Comparison of ENCODE assay signal across 8 mouse cellular contexts in genomic region chr17:32965623-32966290, GRCm38 (mm10). TPM values are rescaled to one million over a fixed set of nuclear protein-coding genes. Genes with fewer than 3 reads are reported as not detected.
DNase-seq lines count a peak whose midpoint lies in the region; ATAC-seq and TF ChIP-seq lines count a peak whose summit lies in the region.

TSS of gene Zfp472 (plus strand) at chr17:32965814.

- peak within 1 kb of the TSS; percentile 69 for H3K9ac ChIP-seq in heart, embryonic 15.5 days
- H3K9ac ChIP-seq in liver, embryonic 14.5 days (replicated peaks) = peak within 1 kb of the TSS; percentile 92
- H3K9ac ChIP-seq in neural tube, embryonic 11.5 days (ENCODE audit: low read length) = peak within 1 kb of the TSS; percentile 79
- H3K9ac ChIP-seq in stomach, postnatal 0 days (ENCODE audit: low read length) = peak within 1 kb of the TSS; percentile 72

- peaks cover 19% of the 10 kb centered on the region for H3K4me1 ChIP-seq in forebrain, embryonic 10.5 days
- peaks cover 12% of the 10 kb centered on the region for H3K4me1 ChIP-seq in heart, embryonic 15.5 days (replicated peaks)
- peaks cover 11 to 15% of the 10 kb centered on the region in 2 experiments for H3K4me1 ChIP-seq in liver, embryonic 14.5 days (replicated peaks; ENCODE audit: control insufficient read depth in 2 of 2, insufficient read depth in 2 of 2, low read length in 1 of 2)
- H3K4me1 ChIP-seq in neural tube, embryonic 11.5 days (ENCODE audit: control insufficient read depth, insufficient read depth, low read length) = peaks cover 10% of the 10 kb centered on the region
- peaks cover 6% of the 10 kb centered on the region for H3K4me1 ChIP-seq in stomach, postnatal 0 days (replicated peaks; ENCODE audit: control insufficient read depth, insufficient read depth)

- DNase-seq in CD8-positive naive resting alpha-beta T cell, adult 2 months (ENCODE audit: low read depth in 2 of 2, low spot score in 2 of 2) = peak; percentile 90 to 96
- peak; percentile 85 for DNase-seq in c-Kit-positive CD71-negative TER-119-negative erythroid progenitor cells, embryonic 14.5 days (ENCODE audit: low read depth)
- DNase-seq in forebrain, embryonic 10.5 days (ENCODE audit: extremely low spot score, low spot score) = peak; percentile 94
- peak; percentile 90 to 92 for DNase-seq in kidney, postnatal 25 days
- peak; percentile 91 to 92 (median 91) for DNase-seq in liver, embryonic 14.5 days (ENCODE audit: low read depth in 3 of 3, low spot score in 3 of 3)
- peak; percentile 89 for DNase-seq in neural tube, embryonic 11.5 days (ENCODE audit: low spot score)
- peak; percentile 90 for DNase-seq in stomach, postnatal 0 days (ENCODE audit: low spot score)

- peak; percentile 99 for ATAC-seq in heart, embryonic 15.5 days (replicated peaks; ENCODE audit: insufficient number of reproducible peaks, insufficient read depth, low FRiP score, low read depth)
- peak; percentile 98 for ATAC-seq in liver, embryonic 14.5 days (ENCODE audit: insufficient read depth)
- peak; percentile 99 for ATAC-seq in neural tube, embryonic 11.5 days (ENCODE audit: insufficient read depth, low FRiP score, low TSS enrichment)
- peak; percentile 99 for ATAC-seq in stomach, postnatal 0 days (ENCODE audit: low FRiP score, low TSS enrichment)

- no peaks in the 10 kb centered on the region for H3K27me3 ChIP-seq in forebrain, embryonic 10.5 days (ENCODE audit: poor library complexity, severe bottlenecking)
- no peaks in the 10 kb centered on the region for H3K27me3 ChIP-seq in heart, embryonic 15.5 days
- no peaks in the 10 kb centered on the region for H3K27me3 ChIP-seq in liver, embryonic 14.5 days (ENCODE audit: control insufficient read depth, insufficient read depth, low read length)
- no peaks in the 10 kb centered on the region for H3K27me3 ChIP-seq in neural tube, embryonic 11.5 days (ENCODE audit: control insufficient read depth, insufficient read depth, low read length)
- no peaks in the 10 kb centered on the region for H3K27me3 ChIP-seq in stomach, postnatal 0 days (ENCODE audit: control insufficient read depth, insufficient read depth, low read length)

- H3K36me3 ChIP-seq in forebrain, embryonic 10.5 days (replicated peaks) = no peaks in the 10 kb centered on the region
- H3K36me3 ChIP-seq in heart, embryonic 15.5 days = no peaks in the 10 kb centered on the region
- no peaks in the 10 kb centered on the region for H3K36me3 ChIP-seq in liver, embryonic 14.5 days (replicated peaks; ENCODE audit: control insufficient read depth, insufficient read depth, low read depth)
- H3K36me3 ChIP-seq in neural tube, embryonic 11.5 days (ENCODE audit: control insufficient read depth, insufficient read depth, low read length) = no peaks in the 10 kb centered on the region
- no peaks in the 10 kb centered on the region for H3K36me3 ChIP-seq in stomach, postnatal 0 days (ENCODE audit: control insufficient read depth, insufficient read depth, low read length)

- no peak for TF ChIP-seq CTCF in liver, embryonic 14.5 days (IDR thresholded peaks at IDR 0.05; ENCODE audit: low read depth)
- no peak for TF ChIP-seq CTCF in stomach, postnatal 0 days (IDR thresholded peaks at IDR 0.05; ENCODE audit: low read depth)

- H3K4me3 ChIP-seq in forebrain, embryonic 10.5 days = peak within 1 kb of the TSS; percentile 87
- peak within 1 kb of the TSS; percentile 86 for H3K4me3 ChIP-seq in heart, embryonic 15.5 days
- peak within 1 kb of the TSS; percentile 92 to 94 for H3K4me3 ChIP-seq in liver, embryonic 14.5 days (ENCODE audit: insufficient read depth in 1 of 2, low read depth in 2 of 2, low read length in 2 of 2)
- H3K4me3 ChIP-seq in neural tube, embryonic 11.5 days (ENCODE audit: low read depth, low read length) = peak within 1 kb of the TSS; percentile 81
- H3K4me3 ChIP-seq in stomach, postnatal 0 days (ENCODE audit: low read depth, low read length) = peak within 1 kb of the TSS; percentile 63

- H3K4me2 ChIP-seq in heart, embryonic 15.5 days = peak within 1 kb of the TSS; percentile 75
- peak within 1 kb of the TSS; percentile 94 for H3K4me2 ChIP-seq in liver, embryonic 14.5 days (ENCODE audit: low read depth)
- H3K4me2 ChIP-seq in neural tube, embryonic 11.5 days (ENCODE audit: low read depth) = peak within 1 kb of the TSS; percentile 75
- peak within 1 kb of the TSS; percentile 86 for H3K4me2 ChIP-seq in stomach, postnatal 0 days (replicated peaks; ENCODE audit: low read depth)

- WGBS in forebrain, embryonic 10.5 days = under 1% methylated on average over 33 of the region's 33 CpGs
- WGBS in heart, embryonic 15.5 days = under 1% methylated on average over 33 of the region's 33 CpGs
- WGBS in liver, embryonic 14.5 days (ENCODE audit: insufficient replicate concordance) = 1% methylated on average over 33 of the region's 33 CpGs
- 0% methylated on average over 33 of the region's 33 CpGs for WGBS in neural tube, embryonic 11.5 days
- under 1% methylated on average over 33 of the region's 33 CpGs for WGBS in stomach, postnatal 0 days

- no peak; the same call in 1 of the 2 replicates for TF ChIP-seq EP300 in liver, embryonic 14.5 days (IDR thresholded peaks at IDR 0.05; ENCODE audit: low read depth)
- peak; percentile 82 for TF ChIP-seq EP300 in stomach, postnatal 0 days (optimal IDR thresholded peaks at IDR 0.05)

- H3K27ac ChIP-seq in forebrain, embryonic 10.5 days = peak within 1 kb of the TSS; percentile 86
- peak within 1 kb of the TSS; percentile 88 for H3K27ac ChIP-seq in heart, embryonic 15.5 days
- H3K27ac ChIP-seq in liver, embryonic 14.5 days = peak within 1 kb of the TSS; percentile 72
- H3K27ac ChIP-seq in neural tube, embryonic 11.5 days (ENCODE audit: low read depth, low read length) = peak within 1 kb of the TSS; percentile 61; the same call in 1 of the 2 replicates
- H3K27ac ChIP-seq in stomach, postnatal 0 days (replicated peaks) = peak within 1 kb of the TSS; percentile 96

- H3K9me3 ChIP-seq in forebrain, embryonic 10.5 days = no peaks in the 10 kb centered on the region
- no peaks in the 10 kb centered on the region for H3K9me3 ChIP-seq in heart, embryonic 15.5 days (replicated peaks)
- no peaks in the 10 kb centered on the region for H3K9me3 ChIP-seq in liver, embryonic 14.5 days (ENCODE audit: control insufficient read depth, low read length)
- no peaks in the 10 kb centered on the region for H3K9me3 ChIP-seq in neural tube, embryonic 11.5 days (ENCODE audit: control insufficient read depth, low read length)
- H3K9me3 ChIP-seq in stomach, postnatal 0 days (ENCODE audit: control insufficient read depth, low read length) = no peaks in the 10 kb centered on the region

RNA-seq across cellular contexts. Expression of gene Zfp472, which starts in this region (rescaled TPM):
- polyA plus RNA-seq in forebrain, embryonic 10.5 days (2016; fragmentation: Nextera tagmentation; extraction: Ambion mirVana) = 13.0 and 14.1 TPM in 2 replicates
- 4.9 and 7.4 TPM in 2 replicates for polyA plus RNA-seq in heart, embryonic 15.5 days (2015; fragmentation: Nextera tagmentation; extraction: Ambion mirVana)
- polyA plus RNA-seq in liver, embryonic 14.5 days (2012; rRNA removed) = 1.3 and 2.3 TPM in 2 replicates
- polyA plus RNA-seq in liver, embryonic 14.5 days (2014; fragmentation: Nextera tagmentation; extraction: Ambion mirVana) = 6.1 and 6.8 TPM in 2 replicates
- polyA plus RNA-seq in neural tube, embryonic 11.5 days (2014; fragmentation: Nextera tagmentation; extraction: Ambion mirVana) = 13.1 and 13.7 TPM in 2 replicates
- 5.6 and 6.4 TPM in 2 replicates for polyA plus RNA-seq in stomach, postnatal 0 days (2015; fragmentation: Nextera tagmentation; extraction: Ambion mirVana)

Comparison
In these comparisons a context has a peak if more than half of its experiments do, and no peak if none do; other contexts are left out.
1. Peak in every context shown above with its lines: DNase-seq, ATAC-seq, H3K4me3 ChIP-seq and H3K27ac ChIP-seq.